Mouse (Mus musculus) 416B (cell line): Measurements from ENCODE around the gene Smarcd2.

Experiments
- DNase-seq: peaks from one replicate; pipeline ENCODE4 v3.0.0; 2011; ENCODE audit warnings: low read depth

Smarcd2 gene

GRCm38 (mm10) chr11:106272644-106273310 is at the start of gene Smarcd2:
Smarcd2 (minus strand) TSS chr11:106272972.
- DNase-seq = peak; percentile 99

- peak; percentile 60 for DNase-seq
Observed at GRCm38 (mm10) chr11:106318406-106319366, 45.9 kb upstream of the Smarcd2 start.

- DNase-seq = no peak
Observed at GRCm38 (mm10) chr11:106317801-106318200, 45.0 kb upstream of the Smarcd2 start.

- DNase-seq = no peak
Observed at GRCm38 (mm10) chr11:106316416-106316815, 43.6 kb upstream of the Smarcd2 start.

GRCm38 (mm10) chr11:106314333-106314812 is 41.6 kb upstream of the Smarcd2 start, which contains the start of gene Cd79b:
Cd79b (minus strand) TSS chr11:106314762.
- no peak for DNase-seq

GRCm38 (mm10) chr11:106313533-106313932 is 40.8 kb upstream of the Smarcd2 start:
- no peak for DNase-seq

- no peak for DNase-seq
Observed at GRCm38 (mm10) chr11:106310123-106310522, 37.4 kb upstream of the Smarcd2 start.

- no peak for DNase-seq
Observed at GRCm38 (mm10) chr11:106308162-106308561, 35.4 kb upstream of the Smarcd2 start.

GRCm38 (mm10) chr11:106307432-106307831 is 34.7 kb upstream of the Smarcd2 start:
- no peak for DNase-seq

- DNase-seq = no peak
Observed at GRCm38 (mm10) chr11:106306758-106307157, 34.0 kb upstream of the Smarcd2 start.

GRCm38 (mm10) chr11:106306065-106306385 is 33.3 kb upstream of the Smarcd2 start:
- no peak for DNase-seq

- DNase-seq = no peak
Observed at GRCm38 (mm10) chr11:106305348-106306064, 32.7 kb upstream of the Smarcd2 start.

- DNase-seq = peak; percentile 76
Observed at GRCm38 (mm10) chr11:106302634-106303033, 29.9 kb upstream of the Smarcd2 start.

- DNase-seq = no peak
Observed at GRCm38 (mm10) chr11:106301765-106302164, 29.0 kb upstream of the Smarcd2 start, which contains the start of gene Gh. Gh (minus strand) TSS chr11:106301865.

GRCm38 (mm10) chr11:106291861-106292260 is 19.1 kb upstream of the Smarcd2 start:
- no peak for DNase-seq

GRCm38 (mm10) chr11:106290376-106290775 is 17.6 kb upstream of the Smarcd2 start:
- DNase-seq = no peak

- peak; percentile 78 for DNase-seq
Observed at GRCm38 (mm10) chr11:106289369-106289768, 16.6 kb upstream of the Smarcd2 start.

- no peak for DNase-seq
Observed at GRCm38 (mm10) chr11:106286987-106287386, 14.2 kb upstream of the Smarcd2 start.

- DNase-seq = no peak
Observed at GRCm38 (mm10) chr11:106286206-106286605, 13.4 kb upstream of the Smarcd2 start.

GRCm38 (mm10) chr11:106284126-106284525 is 11.4 kb upstream of the Smarcd2 start:
- DNase-seq = peak; percentile 58

GRCm38 (mm10) chr11:106283371-106283770 is 10.6 kb upstream of the Smarcd2 start:
- no peak for DNase-seq

GRCm38 (mm10) chr11:106282452-106282851 is 9.7 kb upstream of the Smarcd2 start:
- DNase-seq = peak; percentile 70
